In the genomic region with DNA sequence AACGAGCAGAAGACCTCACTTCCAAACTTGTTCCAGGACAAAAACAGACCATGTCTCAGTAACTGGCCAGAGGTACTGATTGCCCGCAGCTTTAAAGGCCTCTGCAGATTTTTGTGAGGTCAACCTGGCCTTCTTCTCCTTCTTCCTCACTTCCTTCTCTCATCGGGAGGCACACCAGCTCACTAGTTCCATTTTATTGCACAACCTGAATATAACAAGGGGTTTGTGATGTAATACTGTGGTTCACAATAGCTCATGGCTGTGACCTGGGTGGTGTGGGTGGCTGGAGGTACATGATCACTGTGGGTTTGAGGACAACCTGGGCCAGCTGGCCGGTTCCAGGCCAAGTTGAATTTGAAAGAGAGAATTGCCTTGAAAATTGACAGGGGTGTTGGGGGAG, we compare ENCODE assay signal across 24 mouse cellular contexts. TPM values are rescaled to one million over a fixed set of nuclear protein-coding genes. Genes with fewer than 3 reads are reported as not detected.
"Had no signal": no experiment of that assay in that cellular context is flagged by ENCODE, and none has a peak within 500 bp of the region (broad histone marks: within the 10 kb centered on the region; RNA-seq: fewer than 3 reads in every experiment).

No protein-coding gene starts in this region.

- DNase-seq: liver, postnatal 0 days; lung, adult 2 months; lung, postnatal 14 days; lung, postnatal 36 days; right cerebral cortex, postnatal 14 days; thymus, adult 2 months; thymus, postnatal 25 days; thymus, postnatal 4 days had no signal

- ATAC-seq: liver, postnatal 0 days; lung, postnatal 0 days; midbrain, embryonic 13.5 days; midbrain, embryonic 15.5 days had no signal

- H3K9ac ChIP-seq: liver, postnatal 0 days; lung, embryonic 15.5 days; midbrain, embryonic 13.5 days; midbrain, embryonic 15.5 days; neural tube, embryonic 12.5 days; stomach, embryonic 15.5 days had no signal

- H3K9me3 ChIP-seq: lung, embryonic 15.5 days; megakaryocyte, embryonic 14.5 days; midbrain, embryonic 13.5 days; midbrain, embryonic 15.5 days; neural tube, embryonic 12.5 days; stomach, embryonic 15.5 days had no signal

- H3K27ac ChIP-seq: lung, embryonic 15.5 days; macrophage; midbrain, embryonic 13.5 days; midbrain, embryonic 15.5 days; neural tube, embryonic 12.5 days; stomach, embryonic 15.5 days; stomach, postnatal 0 days had no signal

- H3K4me2 ChIP-seq: lung, embryonic 15.5 days; midbrain, embryonic 11.5 days; midbrain, embryonic 13.5 days; midbrain, embryonic 15.5 days; neural tube, embryonic 12.5 days; stomach, embryonic 15.5 days had no signal

- H3K4me3 ChIP-seq: lung, embryonic 15.5 days; megakaryocyte, embryonic 14.5 days; midbrain, embryonic 13.5 days; midbrain, embryonic 15.5 days; neural tube, embryonic 12.5 days; stomach, embryonic 15.5 days had no signal

- H3K4me1 ChIP-seq: lung, embryonic 15.5 days; midbrain, embryonic 13.5 days; midbrain, embryonic 15.5 days; neural tube, embryonic 12.5 days; stomach, embryonic 15.5 days had no signal

- H3K27me3 ChIP-seq: lung, embryonic 15.5 days; megakaryocyte, embryonic 14.5 days; midbrain, embryonic 13.5 days; midbrain, embryonic 15.5 days; neural tube, embryonic 12.5 days; stomach, embryonic 15.5 days had no signal

RNA-seq across cellular contexts. Expression of a gene that starts 59.0 kb away (rescaled TPM):
- total RNA-seq: midbrain, postnatal 0 days; monocyte, adult 5-6 weeks; neutrophil, adult 5-6 weeks had no signal
- polyA plus RNA-seq: liver, postnatal 0 days; lung, adult 2 months; macrophage; midbrain, embryonic 11.5 days; midbrain, embryonic 15.5 days; neural tube, embryonic 12.5 days; neural tube, embryonic 14.5 days; spleen, adult 2 months; stomach, embryonic 15.5 days; stomach, postnatal 0 days; thymus, adult 2 months; urinary bladder, adult 2 months had no signal
